Mouse (Mus musculus) CD4-positive helper T cell, adult 2 months (primary cell): ENCODE results near the gene Dtnbp1.

Source experiments
- DNase-seq: peaks from one replicate; pipeline ENCODE4 v3.0.0-alpha.2; 2012; ENCODE audit warnings: low read depth, missing footprints, low spot score

The Dtnbp1 gene

GRCm38 (mm10) chr13:44948320-44949250 lies 53.4 kb downstream of the Dtnbp1 start:
- no peak for DNase-seq

GRCm38 (mm10) chr13:44946880-44947635 lies 54.9 kb downstream of the Dtnbp1 start:
- DNase-seq = no peak

- no peak for DNase-seq
These were observed 58.3 kb downstream of the Dtnbp1 start for GRCm38 (mm10) chr13:44943618-44944017.

- DNase-seq = no peak
These were observed 62.5 kb downstream of the Dtnbp1 start for GRCm38 (mm10) chr13:44939326-44940035.

- no peak for DNase-seq
These were observed 64.3 kb downstream of the Dtnbp1 start for GRCm38 (mm10) chr13:44937681-44938080.

GRCm38 (mm10) chr13:44933575-44933974 lies 68.4 kb downstream of the Dtnbp1 start:
- DNase-seq = no peak

- DNase-seq = no peak
These were observed 69.4 kb downstream of the Dtnbp1 start for GRCm38 (mm10) chr13:44932307-44933264.

GRCm38 (mm10) chr13:44926311-44926710 lies 75.6 kb downstream of the Dtnbp1 start:
- no peak for DNase-seq

GRCm38 (mm10) chr13:44925173-44925572 lies 76.8 kb downstream of the Dtnbp1 start:
- no peak for DNase-seq

- no peak for DNase-seq
These were observed 77.9 kb downstream of the Dtnbp1 start for GRCm38 (mm10) chr13:44924042-44924441.

GRCm38 (mm10) chr13:44921721-44922120 lies 80.2 kb downstream of the Dtnbp1 start:
- DNase-seq = no peak

GRCm38 (mm10) chr13:44921095-44921494 lies 80.9 kb downstream of the Dtnbp1 start:
- DNase-seq = no peak

GRCm38 (mm10) chr13:44918269-44918668 lies 83.7 kb downstream of the Dtnbp1 start:
- no peak for DNase-seq

GRCm38 (mm10) chr13:44917202-44917601 lies 84.7 kb downstream of the Dtnbp1 start:
- no peak for DNase-seq

GRCm38 (mm10) chr13:44915945-44916344 lies 86.0 kb downstream of the Dtnbp1 start:
- peak; percentile 11 for DNase-seq

GRCm38 (mm10) chr13:44915382-44915781 lies 86.6 kb downstream of the Dtnbp1 start:
- no peak for DNase-seq

- no peak for DNase-seq
These were observed 88.4 kb downstream of the Dtnbp1 start for GRCm38 (mm10) chr13:44913560-44913959.

- no peak for DNase-seq
These were observed 89.1 kb downstream of the Dtnbp1 start for GRCm38 (mm10) chr13:44912851-44913250.

- DNase-seq = no peak
These were observed 93.2 kb downstream of the Dtnbp1 start for GRCm38 (mm10) chr13:44908790-44909189.

- no peak for DNase-seq
These were observed 94.2 kb downstream of the Dtnbp1 start for GRCm38 (mm10) chr13:44907702-44908101.

- no peak for DNase-seq
These were observed 95.8 kb downstream of the Dtnbp1 start for GRCm38 (mm10) chr13:44906141-44906540.
